Mouse (Mus musculus) testis, adult 2 months (tissue): ENCODE measurements at regions not wholly inside any gene's neighbourhood (a gene's known extent, or its start where the extent isn't known, plus 50 kb on each side); places are given as distances from the start of the nearest gene placed in this dataset.

Source experiments
- CTCF ChIP-seq: fragments of 200-500 bp; IDR thresholded peaks from 2 replicates; pipeline ENCODE4 v1.5.1; 2012; ENCODE audit warnings: low read depth, mild to moderate bottlenecking, inconsistent platforms, low read length, moderate library complexity; ENCODE audit not compliant: control insufficient read depth, insufficient read depth, insufficient replicate concordance
- POLR2A ChIP-seq: fragments of 200-500 bp; IDR thresholded peaks from 2 replicates; pipeline ENCODE4 v1.6.1; 2012; ENCODE audit warnings: low read depth, mild to moderate bottlenecking, inconsistent platforms, low read length, moderate library complexity; ENCODE audit not compliant: control insufficient read depth

DNA sequence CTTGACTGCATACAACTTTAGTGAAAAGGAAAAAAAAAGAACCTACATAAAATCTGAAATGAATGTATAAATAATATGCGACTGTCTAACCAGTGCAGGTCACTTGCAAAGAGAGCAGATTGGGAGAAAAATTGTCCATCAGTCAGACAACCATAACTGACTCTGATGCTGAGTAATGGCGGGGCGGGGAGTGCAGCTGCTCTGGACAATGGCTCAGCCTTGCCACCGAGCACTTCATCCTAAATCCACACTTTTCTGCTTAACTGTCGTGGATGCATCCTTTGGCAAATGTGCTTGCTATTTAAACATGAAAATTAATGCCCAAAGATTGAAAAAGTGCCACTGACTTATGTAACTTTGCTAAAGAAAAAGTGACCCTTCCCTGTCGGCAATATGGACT lies 90.0 kb upstream of the Irx5 start:
- TF ChIP-seq CTCF (no peak), POLR2A (no peak)
